22 mouse cellular contexts compared by ENCODE assay signal in the genomic region with DNA sequence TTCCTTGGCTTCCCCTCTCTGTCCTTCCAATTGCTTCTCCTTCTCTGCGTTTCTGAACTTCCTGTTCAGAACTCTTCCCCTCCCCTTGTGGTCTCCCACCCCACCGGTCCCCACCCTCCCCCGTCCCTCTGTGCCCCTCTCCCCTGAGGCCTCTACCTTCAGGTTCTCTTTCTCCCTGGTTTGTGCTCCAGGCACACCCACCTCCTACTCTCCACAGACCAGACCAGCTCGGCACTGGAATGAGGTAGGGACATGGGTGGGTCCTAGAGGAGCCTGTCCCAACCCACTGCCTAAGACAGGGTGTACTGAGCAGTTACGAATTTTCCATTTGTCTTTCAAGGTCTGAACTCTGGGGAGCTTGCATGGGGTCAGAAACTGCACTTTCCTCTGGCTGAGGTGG. TPM values are rescaled to one million over a fixed set of nuclear protein-coding genes. Genes with fewer than 3 reads are reported as not detected.
DNase-seq lines count a peak whose midpoint lies in the region; ATAC-seq and TF ChIP-seq lines count a peak whose summit lies in the region.
"Had no signal": no experiment of that assay in that cellular context is flagged by ENCODE, and none has a peak within 500 bp of the region (broad histone marks: within the 10 kb centered on the region; RNA-seq: fewer than 3 reads in every experiment).

No protein-coding gene starts in this region.

- ATAC-seq in forebrain, postnatal 0 days, result no peak
- ATAC-seq in kidney, embryonic 16.5 days (ENCODE audit: low FRiP score, low TSS enrichment), result peak; percentile 44; the same call in 1 of the 2 replicates
- 0 out of 2 replicates have a peak, but pooled peaks have one; percentile 25 for ATAC-seq in midbrain, embryonic 15.5 days (replicated peaks)
- ATAC-seq in midbrain, embryonic 11.5 days (ENCODE audit: low FRiP score), result no peak
- no peak for ATAC-seq in megakaryocyte, adult 5-6 weeks (ENCODE audit: poor library complexity, severe bottlenecking)

- H3K36me3 ChIP-seq in forebrain, embryonic 10.5 days (replicated peaks), result peaks cover 7% of the 10 kb centered on the region
- no peaks in the 10 kb centered on the region for H3K36me3 ChIP-seq in forebrain, postnatal 0 days (ENCODE audit: insufficient read depth)
- H3K36me3 ChIP-seq in kidney, embryonic 16.5 days (ENCODE audit: insufficient read depth, low read length), result no peaks in the 10 kb centered on the region
- no peaks in the 10 kb centered on the region for H3K36me3 ChIP-seq in midbrain, embryonic 15.5 days (replicated peaks)
- no peaks in the 10 kb centered on the region for H3K36me3 ChIP-seq in midbrain, embryonic 11.5 days (ENCODE audit: control insufficient read depth, insufficient read depth, low read length)
- H3K36me3 ChIP-seq: heart, embryonic 10.5 days; intestine, embryonic 15.5 days; liver, embryonic 13.5 days had no signal

- TF ChIP-seq CTCF in forebrain, postnatal 0 days (IDR thresholded peaks at IDR 0.05; ENCODE audit: low read depth), result no peak

- H3K27me3 ChIP-seq in forebrain, embryonic 10.5 days (ENCODE audit: poor library complexity, severe bottlenecking), result peaks cover 57% of the 10 kb centered on the region
- no peaks in the 10 kb centered on the region for H3K27me3 ChIP-seq in forebrain, postnatal 0 days (ENCODE audit: insufficient read depth, low read length)
- H3K27me3 ChIP-seq in kidney, embryonic 16.5 days (ENCODE audit: insufficient read depth, low read length), result no peaks in the 10 kb centered on the region
- no peaks in the 10 kb centered on the region for H3K27me3 ChIP-seq in midbrain, embryonic 15.5 days (replicated peaks)
- H3K27me3 ChIP-seq in midbrain, embryonic 11.5 days (ENCODE audit: control insufficient read depth, insufficient read depth, low read length), result peaks cover 12% of the 10 kb centered on the region
- H3K27me3 ChIP-seq: intestine, embryonic 15.5 days; liver, embryonic 13.5 days had no signal

- H3K9me3 ChIP-seq in forebrain, embryonic 10.5 days, result peaks cover 3% of the 10 kb centered on the region; the same call in 1 of the 2 replicates
- H3K9me3 ChIP-seq in forebrain, postnatal 0 days (ENCODE audit: low read length), result no peaks in the 10 kb centered on the region
- H3K9me3 ChIP-seq in kidney, embryonic 16.5 days (ENCODE audit: low read length), result no peaks in the 10 kb centered on the region
- no peaks in the 10 kb centered on the region for H3K9me3 ChIP-seq in midbrain, embryonic 15.5 days
- H3K9me3 ChIP-seq in midbrain, embryonic 11.5 days (ENCODE audit: control insufficient read depth, low read length), result no peaks in the 10 kb centered on the region
- H3K9me3 ChIP-seq: heart, embryonic 10.5 days; intestine, embryonic 15.5 days; liver, embryonic 13.5 days had no signal

- H3K4me2 ChIP-seq in forebrain, postnatal 0 days (ENCODE audit: low read depth), result no peak overlapping the region
- no peak overlapping the region for H3K4me2 ChIP-seq in kidney, embryonic 16.5 days (replicated peaks; ENCODE audit: low read depth, low read length)
- no peak overlapping the region for H3K4me2 ChIP-seq in midbrain, embryonic 15.5 days
- H3K4me2 ChIP-seq in midbrain, embryonic 11.5 days, result no peak overlapping the region
- H3K4me2 ChIP-seq: intestine, embryonic 15.5 days; liver, embryonic 13.5 days had no signal

- DNase-seq in forebrain, embryonic 10.5 days (ENCODE audit: extremely low spot score, low spot score), result no peak
- no peak for DNase-seq in forebrain, postnatal 0 days
- no peak for DNase-seq in kidney, postnatal 10 days
- DNase-seq in midbrain, embryonic 11.5 days (ENCODE audit: low spot score, missing footprints), result no peak
- no peak for DNase-seq in heart, postnatal 10 days
- DNase-seq: adrenal gland, adult 8-10 months; gastrocnemius, postnatal 36 days; liver, embryonic 13.5 days; right cerebral cortex, postnatal 4 days had no signal

- no peak overlapping the region for H3K9ac ChIP-seq in forebrain, postnatal 0 days
- H3K9ac ChIP-seq in kidney, embryonic 16.5 days (replicated peaks; ENCODE audit: low read length), result no peak overlapping the region
- no peak overlapping the region for H3K9ac ChIP-seq in midbrain, embryonic 15.5 days
- no peak overlapping the region for H3K9ac ChIP-seq in midbrain, embryonic 11.5 days (ENCODE audit: low read length)
- H3K9ac ChIP-seq: intestine, embryonic 15.5 days; liver, embryonic 13.5 days had no signal

- H3K4me3 ChIP-seq in forebrain, embryonic 10.5 days, result no peak overlapping the region
- H3K4me3 ChIP-seq in forebrain, postnatal 0 days (ENCODE audit: low read depth, low read length), result no peak overlapping the region
- H3K4me3 ChIP-seq in kidney, embryonic 16.5 days (ENCODE audit: low read length), result no peak overlapping the region
- no peak overlapping the region for H3K4me3 ChIP-seq in midbrain, embryonic 15.5 days
- no peak overlapping the region for H3K4me3 ChIP-seq in midbrain, embryonic 11.5 days (ENCODE audit: low read depth, low read length)
- H3K4me3 ChIP-seq: heart, embryonic 10.5 days; intestine, embryonic 15.5 days; layer of hippocampus, adult 2 months; left cerebral cortex, adult 2 months; liver, embryonic 13.5 days had no signal

- 64% methylated on average over 5 of the region's 5 CpGs for WGBS in forebrain, embryonic 10.5 days
- 52% methylated on average over 5 of the region's 5 CpGs for WGBS in forebrain, postnatal 0 days
- 43% methylated on average over 5 of the region's 5 CpGs for WGBS in kidney, embryonic 16.5 days
- WGBS in midbrain, embryonic 15.5 days, result 64% methylated on average over 5 of the region's 5 CpGs
- WGBS in midbrain, embryonic 11.5 days, result 59% methylated on average over 5 of the region's 5 CpGs

- H3K4me1 ChIP-seq in forebrain, embryonic 10.5 days, result peaks cover 62% of the 10 kb centered on the region
- H3K4me1 ChIP-seq in forebrain, postnatal 0 days (ENCODE audit: insufficient read depth), result 0 out of 2 replicates have a peak, but pooled peaks cover 3% of the 10 kb centered on the region
- 0 out of 2 replicates have a peak, but pooled peaks cover 11% of the 10 kb centered on the region for H3K4me1 ChIP-seq in kidney, embryonic 16.5 days (ENCODE audit: insufficient read depth, low read length)
- H3K4me1 ChIP-seq in midbrain, embryonic 15.5 days, result peaks cover 8% of the 10 kb centered on the region
- peaks cover 22% of the 10 kb centered on the region for H3K4me1 ChIP-seq in midbrain, embryonic 11.5 days (ENCODE audit: control insufficient read depth, insufficient read depth, low read length)
- H3K4me1 ChIP-seq: intestine, embryonic 15.5 days; liver, embryonic 13.5 days had no signal

- intact Hi-C loops in heart, postnatal 10 days (cut with DNase I), result loop anchor here (1.0 kb wide), 1 partner anchor 165 kb away; no protein-coding TSS in a partner anchor

- H3K27ac ChIP-seq in forebrain, embryonic 10.5 days, result peak overlapping the region; percentile 77
- H3K27ac ChIP-seq in forebrain, postnatal 0 days (ENCODE audit: low read depth, low read length), result no peak overlapping the region
- H3K27ac ChIP-seq in kidney, embryonic 16.5 days (ENCODE audit: low read length), result no peak overlapping the region
- no peak overlapping the region for H3K27ac ChIP-seq in midbrain, embryonic 15.5 days
- H3K27ac ChIP-seq in midbrain, embryonic 11.5 days (ENCODE audit: low read depth, low read length), result no peak overlapping the region
- H3K27ac ChIP-seq: heart, embryonic 10.5 days; intestine, embryonic 15.5 days; layer of hippocampus, adult 2 months; left cerebral cortex, adult 2 months; liver, embryonic 13.5 days had no signal

RNA-seq across cellular contexts. Expression of gene 7530416G11Rik, which starts 23.1 kb away (rescaled TPM):
- polyA plus RNA-seq in forebrain, embryonic 10.5 days (2016; fragmentation: Nextera tagmentation; extraction: Ambion mirVana), result not detected in 2 replicates
- 0.15 TPM in 1 of 2 replicates, not detected in the other for total RNA-seq in forebrain, postnatal 0 days (2014; rRNA removed)
- polyA plus RNA-seq in forebrain, postnatal 0 days (2015; fragmentation: Nextera tagmentation; extraction: Ambion mirVana), result not detected in 2 replicates
- not detected in 2 replicates for polyA plus RNA-seq in kidney, embryonic 16.5 days (2015; fragmentation: Nextera tagmentation; extraction: Ambion mirVana)
- polyA plus RNA-seq in midbrain, embryonic 15.5 days (2015; fragmentation: Nextera tagmentation; extraction: Ambion mirVana), result not detected in 2 replicates
- not detected in 2 replicates for polyA plus RNA-seq in midbrain, embryonic 11.5 days (2014; fragmentation: Nextera tagmentation; extraction: Ambion mirVana)
- not detected in 2 replicates for total RNA-seq in megakaryocyte, adult 5-6 weeks (2015)
- not detected in 2 replicates for total RNA-seq in megakaryocyte, adult 5-6 weeks (2017)
- total RNA-seq in heart, postnatal 10 days (2021), result not detected
- total RNA-seq: adrenal gland, adult 8-10 months; gastrocnemius, postnatal 36 days; heart, postnatal 36 days; layer of hippocampus, adult 2 months; left cerebral cortex, adult 2 months; megakaryocyte progenitor cell, adult 5-6 weeks had no signal
- polyA plus RNA-seq: brain, embryonic 14.5 days; embryonic facial prominence, embryonic 11.5 days; heart, embryonic 10.5 days; intestine, embryonic 15.5 days; kidney, embryonic 14.5 days; limb, embryonic 11.5 days; liver, embryonic 13.5 days had no signal

Comparison
In these comparisons a context has a peak if more than half of its experiments do, and no peak if none do; other contexts are left out.
1. ATAC-seq: peak in kidney, embryonic 16.5 days (single experiment) and midbrain, embryonic 15.5 days (single experiment); none in forebrain, postnatal 0 days (single experiment), midbrain, embryonic 11.5 days (single experiment) and megakaryocyte, adult 5-6 weeks (single experiment).